Mouse (Mus musculus): ENCODE results near the gene Hacd2. TPM values are rescaled to one million over a fixed set of nuclear protein-coding genes. Genes with fewer than 3 reads are reported as not detected.

Gene Hacd2
- 39.5 and 50.2 TPM in 2 replicates for polyA plus RNA-seq (2015; fragmentation: Nextera tagmentation; extraction: Ambion mirVana)

GRCm38 (mm10) chr16:35022242-35023137, at the start of gene Hacd2:
Gene Hacd2, plus strand, starts transcription at chr16:35022428.
- WGBS = under 1% methylated on average over 79 of the region's 97 CpGs
- peaks cover 32% of the 10 kb centered on the region for H3K27me3 ChIP-seq
- ATAC-seq (ENCODE audit: low read depth) = peak; percentile 98

GRCm38 (mm10) chr16:34972471-34972870, 49.8 kb upstream of the Hacd2 start:
- WGBS = 93% methylated on average over 12 of the region's 12 CpGs
- no peaks in the 10 kb centered on the region for H3K4me1 ChIP-seq (replicated peaks)

More at GRCm38 (mm10) chr16:35022242-35023137, at the start of gene Hacd2:
- Histone ChIP-seq H3K9me3 (no peaks in the 10 kb centered on the region), H3K36me3 (peaks cover 8% of the 10 kb centered on the region; the same call in 1 of the 2 replicates), H3K4me3 (peak within 1 kb of the TSS; percentile 80), H3K9ac (peak within 1 kb of the TSS; percentile 84), H3K27ac (replicated peaks) (peak within 1 kb of the TSS; percentile 89), H3K4me1 (replicated peaks) (peaks cover 11% of the 10 kb centered on the region; the same call in 1 of the 2 replicates), H3K4me2 (peak within 1 kb of the TSS; percentile 71)

GRCm38 (mm10) chr16:34975544-34975943, 46.7 kb upstream of the Hacd2 start:
- ATAC-seq (ENCODE audit: low read depth) = no peak
- Histone ChIP-seq H3K27me3 (no peaks in the 10 kb centered on the region), H3K36me3 (no peaks in the 10 kb centered on the region), H3K9me3 (no peaks in the 10 kb centered on the region), H3K27ac (replicated peaks) (no peak overlapping the region), H3K4me1 (replicated peaks) (no peaks in the 10 kb centered on the region), H3K4me2 (no peak overlapping the region), H3K9ac (no peak overlapping the region), H3K4me3 (no peak overlapping the region)
- WGBS = 73% methylated on average over 2 of the region's 2 CpGs

More at GRCm38 (mm10) chr16:34972471-34972870, 49.8 kb upstream of the Hacd2 start:
- H3K36me3 ChIP-seq = no peaks in the 10 kb centered on the region
- no peaks in the 10 kb centered on the region for H3K9me3 ChIP-seq
- H3K27ac ChIP-seq (replicated peaks) = no peak overlapping the region
- no peak overlapping the region for H3K4me3 ChIP-seq
- H3K27me3 ChIP-seq = no peaks in the 10 kb centered on the region
- ATAC-seq (ENCODE audit: low read depth) = no peak
- no peak overlapping the region for H3K9ac ChIP-seq
- no peak overlapping the region for H3K4me2 ChIP-seq

GRCm38 (mm10) chr16:34976630-34977029, 45.6 kb upstream of the Hacd2 start:
- Histone ChIP-seq H3K36me3 (no peaks in the 10 kb centered on the region), H3K9me3 (no peaks in the 10 kb centered on the region), H3K27ac (replicated peaks) (no peak overlapping the region), H3K27me3 (no peaks in the 10 kb centered on the region), H3K4me3 (no peak overlapping the region), H3K4me1 (replicated peaks) (no peaks in the 10 kb centered on the region), H3K4me2 (no peak overlapping the region), H3K9ac (no peak overlapping the region)
- 76% methylated on average over 13 of the region's 13 CpGs for WGBS
- ATAC-seq (ENCODE audit: low read depth) = no peak

GRCm38 (mm10) chr16:34978018-34978417, 44.2 kb upstream of the Hacd2 start:
- Histone ChIP-seq H3K4me2 (no peak overlapping the region), H3K4me1 (replicated peaks) (no peaks in the 10 kb centered on the region), H3K36me3 (no peaks in the 10 kb centered on the region), H3K27me3 (no peaks in the 10 kb centered on the region), H3K4me3 (no peak overlapping the region), H3K9me3 (no peaks in the 10 kb centered on the region), H3K27ac (replicated peaks) (no peak overlapping the region), H3K9ac (no peak overlapping the region)
- 95% methylated on average over 7 of the region's 7 CpGs for WGBS
- no peak for ATAC-seq (ENCODE audit: low read depth)

GRCm38 (mm10) chr16:34981009-34981408, 41.2 kb upstream of the Hacd2 start:
- no peaks in the 10 kb centered on the region for H3K4me1 ChIP-seq (replicated peaks)
- H3K4me2 ChIP-seq = no peak overlapping the region
- H3K27me3 ChIP-seq = no peaks in the 10 kb centered on the region
- H3K27ac ChIP-seq (replicated peaks) = no peak overlapping the region
- H3K36me3 ChIP-seq = no peaks in the 10 kb centered on the region
- H3K9ac ChIP-seq = no peak overlapping the region
- no peak; the same call in 1 of the 2 replicates for ATAC-seq (ENCODE audit: low read depth)
- no peaks in the 10 kb centered on the region for H3K9me3 ChIP-seq
- H3K4me3 ChIP-seq = no peak overlapping the region
- 83% methylated on average over 7 of the region's 7 CpGs for WGBS

GRCm38 (mm10) chr16:34984203-34985030, 37.8 kb upstream of the Hacd2 start:
- no peak for ATAC-seq (ENCODE audit: low read depth)
- H3K27ac ChIP-seq (replicated peaks) = no peak overlapping the region
- no peaks in the 10 kb centered on the region for H3K9me3 ChIP-seq
- no peak overlapping the region for H3K4me2 ChIP-seq
- no peaks in the 10 kb centered on the region for H3K4me1 ChIP-seq (replicated peaks)
- WGBS = 55% methylated on average over 11 of the region's 11 CpGs
- H3K27me3 ChIP-seq = no peaks in the 10 kb centered on the region; the same call in 1 of the 2 replicates
- H3K4me3 ChIP-seq = no peak overlapping the region
- H3K36me3 ChIP-seq = no peaks in the 10 kb centered on the region
- H3K9ac ChIP-seq = no peak overlapping the region

GRCm38 (mm10) chr16:34985031-34985346, 37.2 kb upstream of the Hacd2 start:
- H3K27ac ChIP-seq (replicated peaks) = no peak overlapping the region
- H3K4me3 ChIP-seq = no peak overlapping the region
- no peaks in the 10 kb centered on the region for H3K36me3 ChIP-seq
- no peak overlapping the region for H3K9ac ChIP-seq
- H3K9me3 ChIP-seq = no peaks in the 10 kb centered on the region
- WGBS = 85% methylated on average over 2 of the region's 2 CpGs
- ATAC-seq (ENCODE audit: low read depth) = no peak
- no peak overlapping the region for H3K4me2 ChIP-seq
- no peaks in the 10 kb centered on the region for H3K4me1 ChIP-seq (replicated peaks)
- H3K27me3 ChIP-seq = no peaks in the 10 kb centered on the region; the same call in 1 of the 2 replicates

GRCm38 (mm10) chr16:34986211-34986825, 35.9 kb upstream of the Hacd2 start:
- H3K27ac ChIP-seq (replicated peaks) = no peak overlapping the region
- no peaks in the 10 kb centered on the region for H3K9me3 ChIP-seq
- H3K36me3 ChIP-seq = no peaks in the 10 kb centered on the region
- H3K27me3 ChIP-seq = peaks cover under 1% of the 10 kb centered on the region; the same call in 1 of the 2 replicates
- no peaks in the 10 kb centered on the region for H3K4me1 ChIP-seq (replicated peaks)
- WGBS = 93% methylated on average over 13 of the region's 13 CpGs
- no peak for ATAC-seq (ENCODE audit: low read depth)
- no peak overlapping the region for H3K9ac ChIP-seq
- H3K4me3 ChIP-seq = no peak overlapping the region
- H3K4me2 ChIP-seq = no peak overlapping the region

GRCm38 (mm10) chr16:34991365-34991764, 30.9 kb upstream of the Hacd2 start:
- peaks cover 7% of the 10 kb centered on the region; the same call in 1 of the 2 replicates for H3K27me3 ChIP-seq
- H3K4me3 ChIP-seq = no peak overlapping the region
- H3K36me3 ChIP-seq = no peaks in the 10 kb centered on the region
- WGBS = 85% methylated on average over 3 of the region's 3 CpGs
- H3K4me2 ChIP-seq = no peak overlapping the region
- peaks cover 9% of the 10 kb centered on the region; the same call in 1 of the 2 replicates for H3K4me1 ChIP-seq (replicated peaks)
- no peaks in the 10 kb centered on the region for H3K9me3 ChIP-seq
- no peak overlapping the region for H3K27ac ChIP-seq (replicated peaks)
- no peak overlapping the region for H3K9ac ChIP-seq
- ATAC-seq (ENCODE audit: low read depth) = no peak

GRCm38 (mm10) chr16:34992854-34993253, 29.4 kb upstream of the Hacd2 start:
- H3K27me3 ChIP-seq = peaks cover 12% of the 10 kb centered on the region; the same call in 1 of the 2 replicates
- H3K4me2 ChIP-seq = no peak overlapping the region
- no peaks in the 10 kb centered on the region for H3K9me3 ChIP-seq
- H3K4me1 ChIP-seq (replicated peaks) = peaks cover 15% of the 10 kb centered on the region; the same call in 1 of the 2 replicates
- no peak overlapping the region for H3K4me3 ChIP-seq
- WGBS = 91% methylated on average over 5 of the region's 5 CpGs
- no peak overlapping the region for H3K27ac ChIP-seq (replicated peaks)
- ATAC-seq (ENCODE audit: low read depth) = no peak
- H3K36me3 ChIP-seq = no peaks in the 10 kb centered on the region
- no peak overlapping the region for H3K9ac ChIP-seq

Measured in neural tube, embryonic 13.5 days (tissue).